In genomic region chr8:61851270-61851669, GRCm38 (mm10) we compare ENCODE assay signal across 25 mouse cellular contexts. TPM values are rescaled to one million over a fixed set of nuclear protein-coding genes. Genes with fewer than 3 reads are reported as not detected.
"Had no signal": no experiment of that assay in that cellular context is flagged by ENCODE, and none has a peak within 500 bp of the region (broad histone marks: within the 10 kb centered on the region; RNA-seq: fewer than 3 reads in every experiment).

No protein-coding gene starts in this region.

- ATAC-seq: liver, embryonic 12.5 days; midbrain, embryonic 13.5 days; midbrain, embryonic 16.5 days had no signal

- H3K27ac ChIP-seq: limb, embryonic 10.5 days; limb, embryonic 13.5 days; liver, embryonic 12.5 days; liver, embryonic 15.5 days; lung, embryonic 15.5 days; midbrain, embryonic 10.5 days; midbrain, embryonic 13.5 days; neural tube, embryonic 13.5 days; stomach, embryonic 15.5 days had no signal

- H3K4me3 ChIP-seq: limb, embryonic 10.5 days; limb, embryonic 13.5 days; liver, embryonic 12.5 days; liver, embryonic 15.5 days; lung, embryonic 15.5 days; megakaryocyte, embryonic 14.5 days; midbrain, embryonic 10.5 days; midbrain, embryonic 13.5 days; myocyte; neural tube, embryonic 13.5 days; stomach, embryonic 15.5 days had no signal

- H3K9ac ChIP-seq: limb, embryonic 13.5 days; liver, embryonic 12.5 days; liver, embryonic 15.5 days; lung, embryonic 15.5 days; midbrain, embryonic 13.5 days; neural tube, embryonic 13.5 days; stomach, embryonic 15.5 days had no signal

- H3K4me2 ChIP-seq: limb, embryonic 13.5 days; liver, embryonic 12.5 days; liver, embryonic 15.5 days; lung, embryonic 15.5 days; midbrain, embryonic 13.5 days; neural tube, embryonic 13.5 days; stomach, embryonic 15.5 days had no signal

- H3K36me3 ChIP-seq: limb, embryonic 10.5 days; limb, embryonic 13.5 days; liver, embryonic 12.5 days; liver, embryonic 15.5 days; lung, embryonic 15.5 days; midbrain, embryonic 10.5 days; midbrain, embryonic 13.5 days; neural tube, embryonic 13.5 days; stomach, embryonic 15.5 days had no signal

- H3K4me1 ChIP-seq: liver, embryonic 12.5 days; liver, embryonic 15.5 days; lung, embryonic 15.5 days; megakaryocyte, embryonic 14.5 days; stomach, embryonic 15.5 days had no signal

- H3K27me3 ChIP-seq: limb, embryonic 13.5 days; liver, embryonic 12.5 days; liver, embryonic 15.5 days; lung, embryonic 15.5 days; megakaryocyte, embryonic 14.5 days; neural tube, embryonic 13.5 days; stomach, embryonic 15.5 days had no signal

- H3K9me3 ChIP-seq: limb, embryonic 10.5 days; liver, embryonic 12.5 days; liver, embryonic 15.5 days; lung, embryonic 15.5 days; megakaryocyte, embryonic 14.5 days; midbrain, embryonic 10.5 days; midbrain, embryonic 13.5 days; neural tube, embryonic 13.5 days; stomach, embryonic 15.5 days had no signal

- DNase-seq: kidney, postnatal 14 days; kidney, postnatal 4 days; liver; lung, adult 18-20 months; lung, postnatal 10 days; lung, postnatal 36 days; retina, postnatal 1 day; right cerebral cortex, postnatal 25 days; spleen, adult 18-20 months; thymus, adult 2 months; thymus, postnatal 14 days; thymus, postnatal 4 days had no signal

RNA-seq across cellular contexts. Expression of gene Palld, which starts 51.2 kb away (rescaled TPM):
- total RNA-seq: monocyte, adult 5-6 weeks had no signal
